Mouse (Mus musculus) limb, embryonic 13.5 days (tissue): ENCODE measurements around the gene Zfp933. TPM values are rescaled to one million over a fixed set of nuclear protein-coding genes. Genes with fewer than 3 reads are reported as not detected.
A peak's percentile ranks its signal among the peaks of the same experiment; 100 is the strongest.

ENCODE experiments used
- ATAC-seq: fragments of 200-750 bp; cut with Nextera tagmentation; 2 replicates; pipeline ENCODE4 v1.8.0; 2017; ENCODE audit warnings: low read depth, moderate number of reproducible peaks, moderate TSS enrichment; ENCODE audit not compliant: low FRiP score
- H3K27ac ChIP-seq: fragments of 300-500 bp; sonication (generic); 2 replicates; pipeline ENCODE4 v1.5.1; 2015; ENCODE audit warnings: inconsistent platforms, mild to moderate bottlenecking, moderate library complexity
- H3K27me3 ChIP-seq: fragments of 300-500 bp; sonication (generic); 2 replicates; pipeline ENCODE4 v1.6.1; 2015; ENCODE audit warnings: mild to moderate bottlenecking, inconsistent platforms
- H3K36me3 ChIP-seq: fragments of 300-500 bp; sonication (generic); 2 replicates; pipeline ENCODE4 v1.6.1; 2015; ENCODE audit warnings: inconsistent platforms, mild to moderate bottlenecking, moderate library complexity
- H3K4me1 ChIP-seq: fragments of 300-500 bp; sonication (generic); 2 replicates; pipeline ENCODE4 v1.6.1; 2015; ENCODE audit warnings: inconsistent platforms
- H3K4me2 ChIP-seq: fragments of 300-500 bp; sonication (generic); replicated peaks from 2 replicates; pipeline ENCODE4 v1.6.1; 2015; ENCODE audit warnings: inconsistent platforms, mild to moderate bottlenecking, moderate library complexity
- H3K4me3 ChIP-seq: fragments of 300-500 bp; sonication (generic); 2 replicates; pipeline ENCODE4 v1.5.1; 2015; ENCODE audit warnings: moderate library complexity, mild to moderate bottlenecking, inconsistent platforms
- H3K9ac ChIP-seq: fragments of 300-500 bp; sonication (generic); 2 replicates; pipeline ENCODE4 v1.6.1; 2015; ENCODE audit warnings: mild to moderate bottlenecking, inconsistent platforms
- H3K9me3 ChIP-seq: fragments of 300-500 bp; sonication (generic); 2 replicates; pipeline ENCODE4 v1.6.1; 2016; ENCODE audit warnings: inconsistent platforms
- WGBS: fragments of 180-500 bp; shearing (Covaris S2); methylation state at CpG from one replicate; pipeline ENCODE4 v1.1.7; 2015; 5-methylcytosine and 5-hydroxymethylcytosine counted together
- polyA plus RNA-seq: library from polyadenylated mRNA; unstranded; fragments of >200 nt; fragmentation: Nextera tagmentation; extraction: Ambion mirVana; gene quantifications from 2 replicates; pipeline ENCODE4 v1.2.1, GENCODE M21; 2015

Zfp933 gene
- polyA plus RNA-seq: 5.4 and 7.1 TPM in 2 replicates

DNA sequence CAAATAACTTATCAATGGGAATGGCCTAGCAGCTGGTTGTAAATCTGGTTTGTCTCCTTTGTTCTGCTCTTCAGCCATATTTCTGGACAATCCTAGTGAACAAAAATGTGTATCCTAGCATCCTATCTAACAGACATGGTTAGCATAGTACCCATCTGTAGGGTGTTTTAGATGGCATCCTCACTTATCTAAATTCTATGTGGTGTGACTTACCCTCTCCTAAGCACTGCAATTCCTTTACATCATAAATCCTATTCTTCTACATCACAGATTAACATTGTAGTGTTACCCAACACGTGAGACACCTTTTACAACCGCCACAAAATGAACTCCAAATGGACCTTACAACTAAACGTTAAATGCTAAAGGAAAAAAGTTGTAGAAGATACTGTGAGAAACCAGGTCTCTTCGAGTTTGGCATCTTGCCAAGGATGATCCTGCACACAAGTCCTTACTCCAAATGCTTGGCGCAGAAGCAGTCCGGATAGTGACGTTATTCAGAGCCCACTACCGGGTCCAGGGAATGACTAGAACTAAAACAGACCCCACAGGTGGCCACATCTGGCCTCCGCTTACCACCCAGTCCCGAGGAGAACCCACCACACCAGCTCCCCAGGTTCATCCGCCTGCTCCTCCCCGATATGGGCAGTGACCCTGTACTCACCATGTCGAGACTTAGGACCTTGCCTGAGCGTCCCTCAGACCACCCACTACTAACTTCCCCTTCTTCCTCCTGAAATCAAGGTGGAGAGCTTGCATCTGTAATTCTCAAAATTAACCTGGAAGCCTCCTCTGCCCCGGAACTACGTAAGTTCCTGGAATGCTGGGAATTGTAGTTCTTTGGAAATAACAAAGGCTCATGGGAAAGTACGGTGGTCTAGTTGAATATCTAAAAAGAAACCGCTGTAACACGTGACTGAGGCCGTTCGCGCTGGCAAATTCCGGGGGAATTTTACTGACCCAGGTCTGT, at the start of gene Zfp933:
Gene Zfp933 (minus strand): TSS at position 753 of the 970 bp plus-strand sequence.
- peak; percentile 92 for ATAC-seq
- 4% methylated on average over 23 of the region's 23 CpGs for WGBS
- peak within 1 kb of the TSS; percentile 86 for H3K4me3 ChIP-seq
- H3K36me3 ChIP-seq: peaks cover 31% of the 10 kb centered on the region
- peaks cover 11% of the 10 kb centered on the region for H3K4me1 ChIP-seq
- H3K27me3 ChIP-seq: no peaks in the 10 kb centered on the region
- no peak within 1 kb of the TSS for H3K27ac ChIP-seq
- peaks cover 20% of the 10 kb centered on the region for H3K9me3 ChIP-seq
- peak within 1 kb of the TSS; percentile 78 for H3K9ac ChIP-seq
- peak within 1 kb of the TSS; percentile 68 for H3K4me2 ChIP-seq

DNA sequence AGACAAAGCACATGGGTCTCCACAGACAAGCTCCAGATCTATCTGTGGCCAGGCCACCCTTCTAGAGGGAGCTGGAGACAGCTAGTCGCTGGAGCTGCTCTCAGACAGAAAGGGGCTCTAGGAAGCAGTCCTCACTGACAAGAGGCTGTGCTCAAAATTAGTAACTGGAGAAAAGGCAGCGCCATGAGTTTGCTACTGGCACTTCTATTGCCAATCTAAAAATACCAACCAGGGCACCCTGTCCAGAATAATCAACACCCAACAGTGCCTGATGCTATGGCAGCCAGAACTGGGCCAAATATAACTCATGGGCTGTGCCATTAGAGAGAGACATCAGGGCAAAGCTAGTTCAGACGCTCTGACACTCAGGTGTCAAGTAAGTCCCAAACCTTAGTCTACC, 49.2 kb upstream of the Zfp933 start:
- no peaks in the 10 kb centered on the region for H3K27me3 ChIP-seq
- no peak overlapping the region for H3K4me3 ChIP-seq
- H3K4me2 ChIP-seq: no peak overlapping the region
- no peaks in the 10 kb centered on the region for H3K9me3 ChIP-seq
- 91% methylated on average over 3 of the region's 3 CpGs for WGBS
- no peak for ATAC-seq
- H3K27ac ChIP-seq: no peak overlapping the region
- no peaks in the 10 kb centered on the region for H3K4me1 ChIP-seq
- H3K36me3 ChIP-seq: peaks cover 94% of the 10 kb centered on the region
- H3K9ac ChIP-seq: no peak overlapping the region

DNA sequence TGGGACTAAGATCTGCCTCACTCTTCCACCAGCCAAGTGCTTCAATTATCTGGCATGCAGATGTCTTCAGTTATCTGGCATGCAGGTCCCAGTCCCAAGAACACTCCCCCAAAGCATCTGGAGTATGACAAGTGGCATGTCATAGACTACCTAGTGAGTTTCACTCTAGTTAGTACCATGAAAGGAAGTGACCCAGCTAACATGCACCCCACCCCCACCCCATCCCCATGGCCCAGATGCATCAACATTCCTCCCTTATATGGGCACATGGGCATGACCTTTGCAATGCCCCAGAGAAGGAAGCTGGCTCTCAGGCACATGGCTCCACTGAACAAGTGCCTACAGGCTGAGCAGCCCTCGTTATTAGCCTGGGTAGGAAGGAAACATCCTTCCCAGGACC, 48.2 kb upstream of the Zfp933 start:
- Histone ChIP-seq H3K27ac (no peak overlapping the region), H3K36me3 (peaks cover 96% of the 10 kb centered on the region), H3K4me1 (no peaks in the 10 kb centered on the region), H3K9ac (no peak overlapping the region), H3K27me3 (no peaks in the 10 kb centered on the region), H3K4me2 (no peak overlapping the region), H3K9me3 (no peaks in the 10 kb centered on the region), H3K4me3 (no peak overlapping the region)
- 43% methylated on average over 1 of the region's 1 CpGs for WGBS
- ATAC-seq: no peak

DNA sequence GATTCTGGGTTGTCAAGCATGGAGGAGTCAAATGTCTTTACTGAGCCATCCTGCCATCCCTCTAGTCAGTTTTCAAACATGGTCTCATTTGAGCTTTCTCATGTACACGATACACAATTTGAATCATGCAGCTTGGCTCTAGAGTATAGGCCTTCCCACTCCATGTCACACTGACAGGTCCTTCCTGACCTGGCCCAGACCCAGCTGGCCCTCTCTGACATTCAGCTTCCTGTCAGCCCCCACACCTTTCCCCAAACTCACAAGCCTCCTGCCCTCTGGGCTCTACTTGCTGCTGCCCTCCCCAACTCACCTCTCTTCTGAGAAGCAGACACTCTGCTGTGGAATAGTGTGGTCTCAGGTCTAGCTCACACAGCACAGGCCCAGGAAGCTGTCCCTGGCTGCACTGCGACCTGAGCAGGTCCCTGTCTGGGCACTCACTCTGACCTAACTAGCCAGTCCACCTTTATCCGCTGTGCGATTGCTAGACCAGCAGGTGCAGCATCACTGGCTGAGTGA, 47.7 kb upstream of the Zfp933 start:
- no peaks in the 10 kb centered on the region for H3K27me3 ChIP-seq
- H3K36me3 ChIP-seq: peaks cover 98% of the 10 kb centered on the region
- no peaks in the 10 kb centered on the region for H3K4me1 ChIP-seq
- no peak overlapping the region for H3K4me2 ChIP-seq
- H3K27ac ChIP-seq: no peak overlapping the region
- no peak for ATAC-seq
- H3K9me3 ChIP-seq: no peaks in the 10 kb centered on the region
- no peak overlapping the region for H3K9ac ChIP-seq
- no peak overlapping the region for H3K4me3 ChIP-seq
- 94% methylated on average over 4 of the region's 4 CpGs for WGBS

DNA sequence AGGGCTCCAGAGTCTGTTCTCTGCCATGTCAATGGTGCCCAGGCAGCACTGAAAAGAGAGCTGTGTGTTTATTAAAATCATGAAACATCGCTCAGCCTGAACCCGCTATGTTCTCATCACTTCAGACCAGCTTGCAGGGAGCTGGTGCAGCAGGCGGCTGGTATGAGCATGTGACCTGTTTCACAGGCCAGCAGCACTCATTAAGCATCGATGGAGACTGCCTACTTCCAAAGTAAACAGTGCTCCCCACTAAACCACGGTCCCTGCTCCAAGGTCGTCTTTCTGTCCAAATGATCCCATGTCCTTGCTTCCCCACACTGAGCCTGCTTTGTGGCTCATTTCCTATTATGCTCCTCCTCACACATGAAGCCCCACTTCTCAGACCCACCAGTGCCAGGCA, 42.2 kb upstream of the Zfp933 start:
- peaks cover 93% of the 10 kb centered on the region for H3K36me3 ChIP-seq
- H3K4me2 ChIP-seq: no peak overlapping the region
- H3K4me1 ChIP-seq: no peaks in the 10 kb centered on the region
- H3K27ac ChIP-seq: no peak overlapping the region
- WGBS: 88% methylated on average over 6 of the region's 6 CpGs
- H3K27me3 ChIP-seq: no peaks in the 10 kb centered on the region
- no peaks in the 10 kb centered on the region for H3K9me3 ChIP-seq
- ATAC-seq: no peak
- no peak overlapping the region for H3K9ac ChIP-seq
- no peak overlapping the region for H3K4me3 ChIP-seq

DNA sequence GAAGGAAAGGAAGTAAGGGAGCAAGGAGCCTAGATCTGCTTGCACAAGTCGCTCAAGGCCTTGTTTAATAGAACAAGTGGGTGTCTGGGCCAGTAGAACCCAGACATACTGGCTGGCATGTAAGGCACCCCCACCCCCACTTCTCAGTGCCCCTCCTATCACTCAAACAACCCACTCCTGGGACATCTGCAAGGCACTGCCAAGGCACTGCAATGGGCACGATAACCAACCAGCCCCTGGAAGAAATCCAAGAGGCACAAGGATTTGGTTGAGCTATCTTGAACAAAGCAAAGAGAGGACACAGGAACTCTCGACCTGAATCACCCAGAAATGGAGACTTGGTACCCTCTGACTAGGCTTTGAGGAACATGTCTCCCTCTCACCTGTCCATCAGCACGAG, 40.1 kb upstream of the Zfp933 start:
- Histone ChIP-seq H3K9ac (no peak overlapping the region), H3K4me1 (no peaks in the 10 kb centered on the region), H3K27ac (no peak overlapping the region), H3K36me3 (peaks cover 92% of the 10 kb centered on the region), H3K27me3 (no peaks in the 10 kb centered on the region), H3K4me3 (no peak overlapping the region), H3K4me2 (no peak overlapping the region), H3K9me3 (no peaks in the 10 kb centered on the region)
- WGBS: 87% methylated on average over 4 of the region's 4 CpGs
- ATAC-seq: no peak

DNA sequence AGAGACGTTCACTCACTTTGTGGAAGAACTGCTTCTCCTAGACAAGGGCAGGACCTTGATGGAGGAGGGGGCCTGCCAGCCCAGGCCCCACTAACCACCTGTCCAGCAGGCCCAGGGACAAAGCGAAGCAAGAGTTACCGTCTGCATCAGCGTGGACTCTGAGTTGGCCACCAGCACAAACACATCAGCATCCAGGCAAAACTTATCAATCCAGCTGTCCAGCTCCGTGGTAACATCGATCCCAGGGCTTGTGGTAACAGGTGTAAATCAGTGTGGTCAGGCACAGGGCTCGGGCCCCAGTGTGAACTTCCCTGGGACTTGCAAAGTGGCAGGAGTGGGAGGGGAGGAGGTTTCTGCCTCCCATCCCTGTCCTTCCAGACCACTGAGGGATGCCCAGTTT, 39.1 kb upstream of the Zfp933 start:
- H3K4me1 ChIP-seq: no peaks in the 10 kb centered on the region
- H3K9ac ChIP-seq: no peak overlapping the region
- H3K27me3 ChIP-seq: no peaks in the 10 kb centered on the region
- H3K4me2 ChIP-seq: no peak overlapping the region
- H3K27ac ChIP-seq: no peak overlapping the region
- WGBS: 88% methylated on average over 7 of the region's 7 CpGs
- peaks cover 92% of the 10 kb centered on the region for H3K36me3 ChIP-seq
- no peaks in the 10 kb centered on the region for H3K9me3 ChIP-seq
- ATAC-seq: no peak
- no peak overlapping the region for H3K4me3 ChIP-seq

DNA sequence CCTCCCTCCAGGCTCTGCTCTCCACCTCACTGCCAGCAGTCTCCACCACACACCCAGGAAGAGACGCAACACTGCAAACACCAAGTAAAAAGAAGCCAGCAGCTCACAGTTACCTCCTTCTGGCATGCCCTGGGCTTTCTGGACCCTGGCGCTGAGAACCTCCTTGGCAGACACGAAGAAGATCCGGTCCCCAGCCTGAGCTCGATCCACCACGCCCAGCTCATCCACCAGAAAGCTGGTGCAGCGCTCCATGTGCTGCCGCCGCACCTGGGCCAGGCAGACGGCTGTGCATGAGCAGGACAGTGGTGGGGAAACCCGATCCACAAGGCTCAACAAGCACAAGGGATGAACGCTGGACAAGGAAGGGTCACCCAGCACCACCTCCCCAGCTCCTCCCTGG, 38.0 kb upstream of the Zfp933 start:
- Histone ChIP-seq H3K27ac (no peak overlapping the region), H3K36me3 (peaks cover 92% of the 10 kb centered on the region), H3K9ac (no peak overlapping the region), H3K4me3 (no peak overlapping the region), H3K9me3 (no peaks in the 10 kb centered on the region), H3K4me2 (no peak overlapping the region), H3K4me1 (no peaks in the 10 kb centered on the region), H3K27me3 (no peaks in the 10 kb centered on the region)
- no peak for ATAC-seq
- 94% methylated on average over 12 of the region's 12 CpGs for WGBS

DNA sequence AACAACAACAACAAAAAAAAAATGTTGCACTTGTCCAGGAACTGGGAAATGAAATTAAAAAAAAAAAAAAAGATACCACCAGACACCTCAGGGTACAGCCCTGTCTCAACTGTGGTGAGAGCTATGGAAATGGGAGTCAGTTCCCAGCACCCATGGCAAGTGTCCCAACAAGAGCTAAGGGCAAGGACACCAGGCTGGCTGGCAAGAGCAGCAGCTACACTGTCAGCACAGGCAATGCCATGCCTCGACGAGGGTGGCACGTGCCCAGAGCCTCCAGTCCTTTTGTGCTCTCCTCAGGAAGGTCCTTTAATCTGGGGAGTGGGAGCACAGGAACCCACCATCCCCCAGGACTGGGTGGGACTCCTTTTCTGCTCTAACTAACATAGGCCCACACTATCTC, 36.0 kb upstream of the Zfp933 start:
- Histone ChIP-seq H3K4me1 (no peaks in the 10 kb centered on the region), H3K27me3 (no peaks in the 10 kb centered on the region), H3K9ac (no peak overlapping the region), H3K4me2 (no peak overlapping the region), H3K27ac (no peak overlapping the region), H3K4me3 (no peak overlapping the region), H3K9me3 (no peaks in the 10 kb centered on the region), H3K36me3 (peaks cover 94% of the 10 kb centered on the region)
- no peak for ATAC-seq
- 89% methylated on average over 3 of the region's 3 CpGs for WGBS

DNA sequence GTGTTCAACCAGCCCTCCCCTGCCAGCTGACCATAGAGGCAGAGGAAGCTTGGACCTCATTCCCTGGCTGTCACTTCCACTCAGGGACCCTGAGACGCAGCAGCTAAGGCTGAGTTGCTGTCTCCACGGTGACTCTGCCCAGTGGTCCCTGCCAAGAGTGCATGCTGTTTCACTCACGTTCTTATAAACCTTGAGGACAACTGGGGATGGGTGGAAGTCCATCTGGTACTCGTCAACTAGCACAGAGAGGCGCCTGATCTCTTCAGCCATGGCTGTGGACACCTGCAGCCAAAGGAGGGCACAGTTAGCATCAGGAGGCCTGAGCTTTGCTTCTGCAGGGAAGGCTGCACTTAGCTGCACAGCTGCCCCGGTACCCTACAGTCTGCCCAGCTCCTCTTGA, 34.9 kb upstream of the Zfp933 start:
- Histone ChIP-seq H3K4me3 (no peak overlapping the region), H3K36me3 (peaks cover 95% of the 10 kb centered on the region), H3K27ac (no peak overlapping the region)

DNA sequence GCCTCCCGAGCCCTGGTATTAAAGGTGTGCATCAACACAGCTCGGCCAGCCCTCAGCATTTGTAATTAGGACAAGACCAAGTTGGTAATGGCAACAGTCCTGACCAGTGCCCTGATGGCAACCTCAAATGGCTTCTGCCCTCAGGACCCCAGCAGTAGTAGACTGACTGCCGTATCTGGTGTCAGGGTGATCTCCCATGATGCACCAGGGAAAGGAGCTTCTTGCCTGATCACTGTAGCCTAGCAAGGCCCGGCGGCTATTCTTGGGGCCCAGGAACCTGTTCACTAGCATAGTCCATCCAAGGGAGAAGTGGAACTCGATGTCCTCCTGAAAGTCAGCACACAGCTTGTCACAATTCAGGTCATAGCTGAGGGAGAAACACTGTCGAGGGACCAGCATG, 33.6 kb upstream of the Zfp933 start:
- no peak overlapping the region for H3K9ac ChIP-seq
- no peak overlapping the region for H3K4me3 ChIP-seq
- H3K27ac ChIP-seq: no peak overlapping the region
- H3K4me1 ChIP-seq: no peaks in the 10 kb centered on the region
- H3K27me3 ChIP-seq: no peaks in the 10 kb centered on the region
- no peak overlapping the region for H3K4me2 ChIP-seq
- ATAC-seq: no peak
- H3K9me3 ChIP-seq: no peaks in the 10 kb centered on the region
- peaks cover 92% of the 10 kb centered on the region for H3K36me3 ChIP-seq
- WGBS: 93% methylated on average over 7 of the region's 7 CpGs

More for the DNA sequence above, 34.9 kb upstream of the Zfp933 start:
- no peak for ATAC-seq
- no peaks in the 10 kb centered on the region for H3K4me1 ChIP-seq
- no peaks in the 10 kb centered on the region for H3K27me3 ChIP-seq
- whole genome bisulfite sequencing: 76% methylated on average over 6 of the region's 6 CpGs
- H3K9ac ChIP-seq: no peak overlapping the region
- no peaks in the 10 kb centered on the region for H3K9me3 ChIP-seq
- H3K4me2 ChIP-seq: no peak overlapping the region

DNA sequence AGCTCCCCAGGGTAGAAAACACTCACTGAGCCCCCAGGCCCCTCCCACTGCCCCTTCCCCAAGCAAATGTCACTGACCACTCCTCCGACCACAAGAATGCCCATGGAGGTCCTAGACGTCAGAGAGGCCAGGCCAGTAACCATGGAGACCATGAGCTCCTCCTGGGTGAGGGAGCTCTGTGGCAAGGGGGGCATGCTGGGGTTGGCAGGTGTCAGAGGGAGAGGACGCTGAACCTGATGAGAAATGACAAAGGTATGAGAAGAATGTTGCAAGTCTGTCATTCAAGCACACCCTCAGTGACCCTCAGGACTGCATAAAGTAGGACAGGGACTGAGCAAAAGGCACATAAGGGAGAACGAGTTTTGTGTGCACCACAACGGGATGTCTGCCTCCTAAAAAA, 31.7 kb upstream of the Zfp933 start:
- no peak for ATAC-seq
- Histone ChIP-seq H3K9me3 (no peaks in the 10 kb centered on the region), H3K27ac (no peak overlapping the region), H3K4me1 (no peaks in the 10 kb centered on the region), H3K36me3 (peaks cover 92% of the 10 kb centered on the region), H3K27me3 (no peaks in the 10 kb centered on the region), H3K4me2 (no peak overlapping the region), H3K4me3 (no peak overlapping the region), H3K9ac (no peak overlapping the region)
- 68% methylated on average over 5 of the region's 5 CpGs for WGBS
